Mouse (Mus musculus) macrophage (primary cell): ENCODE results near the gene Atp23. TPM values are rescaled to one million over a fixed set of nuclear protein-coding genes. Genes with fewer than 3 reads are reported as not detected.
"Not testable (repeated sequence)": the region's sequence is repeated elsewhere in the genome, so short reads cannot be mapped to it uniquely, and the experiment has no call there.

ENCODE experiments used
- H3K27ac ChIP-seq: fragments of 350-480 bp; formaldehyde crosslinking; 2 replicates; pipeline ENCODE4 v1.9.0; 2021
- H3K36me3 ChIP-seq: fragments of 350-480 bp; formaldehyde crosslinking; 2 replicates; pipeline ENCODE4 v1.9.0; 2021; ENCODE audit errors: inconsistent target
- H3K4me3 ChIP-seq: fragments of 350-480 bp; formaldehyde crosslinking; 2 replicates; pipeline ENCODE4 v1.9.0; 2021; ENCODE audit errors: inconsistent target
- H3K79me2 ChIP-seq: fragments of 350-480 bp; formaldehyde crosslinking; 2 replicates; pipeline ENCODE4 v1.9.0; 2021; ENCODE audit errors: inconsistent target
- WGBS: methylation state at CpG from one replicate; pipeline ENCODE4 v1.1.7; 2026; ENCODE audit warnings: inconsistent platforms; ENCODE audit not compliant: missing documents; 5-methylcytosine and 5-hydroxymethylcytosine counted together
- polyA plus RNA-seq: library from polyadenylated mRNA; stranded (reverse); fragments of 250-400 nt; gene quantifications from 3 replicates; pipeline ENCODE4 v1.2.4, GENCODE M21; 2018; ENCODE audit warnings: inconsistent platforms

Atp23 gene
- polyA plus RNA-seq, 1 experiment from 2014 or later, result 3.6 TPM

DNA sequence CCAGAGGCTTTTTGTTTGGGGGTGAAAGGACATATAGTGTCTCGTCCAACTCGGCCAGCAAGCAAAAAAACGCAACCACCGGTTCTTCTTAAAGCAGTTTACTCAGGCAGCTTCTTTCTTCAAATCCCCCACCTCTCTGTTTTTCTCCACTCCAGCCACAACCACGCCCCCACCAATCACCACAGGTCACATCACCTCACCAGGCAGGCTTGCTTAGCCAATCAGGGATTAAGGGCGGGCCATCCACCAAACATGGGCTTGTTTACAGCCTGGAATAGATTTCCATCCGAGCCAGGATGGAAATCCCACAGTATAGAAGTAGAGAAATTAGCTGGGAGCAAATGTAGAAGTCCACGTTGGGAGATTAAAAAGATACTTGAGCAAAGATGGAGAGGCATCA is 74.9 kb downstream of the Atp23 start:
- H3K36me3 ChIP-seq, H3K27ac ChIP-seq, H3K79me2 ChIP-seq, H3K4me3 ChIP-seq: not testable (repeated sequence)
- 93% methylated on average over 8 of the region's 8 CpGs for WGBS

DNA sequence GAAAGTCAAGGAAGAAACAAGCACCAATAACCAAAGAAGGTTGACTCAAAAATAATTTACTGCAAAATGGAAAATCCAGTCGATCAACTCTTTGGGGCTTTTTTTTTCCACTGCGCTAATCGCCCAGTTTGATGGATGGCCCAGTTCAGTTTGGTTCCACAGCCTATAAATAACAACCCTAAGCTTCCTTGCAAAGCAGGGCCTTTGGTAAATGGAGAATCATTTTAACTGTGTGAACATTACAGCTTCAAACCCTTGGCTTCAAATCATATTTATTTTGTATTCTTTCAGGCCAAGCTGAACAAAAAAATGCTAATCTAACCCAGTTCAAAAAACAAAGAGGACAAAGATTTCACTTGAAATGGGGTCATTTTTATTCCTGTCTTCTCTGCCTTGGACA is 78.7 kb downstream of the Atp23 start:
- Histone ChIP-seq H3K4me3 (no peak overlapping the region), H3K27ac (no peak overlapping the region), H3K79me2 (no peaks in the 10 kb centered on the region), H3K36me3 (no peaks in the 10 kb centered on the region)
- 60% methylated on average over 3 of the region's 3 CpGs for WGBS

Other genes with a start within 250 kb of the Atp23 start
- gene Ctdsp2, start 77.4 kb upstream of the Atp23 start, polyA plus RNA-seq, result 21.1 to 77.3 TPM (median 33.3 TPM) in 3 replicates
- gene Avil, start 99.4 kb upstream of the Atp23 start, polyA plus RNA-seq, result not detected in 3 replicates
- 4.9 to 22.2 TPM (median 12.8 TPM) in 3 replicates for gene Tsfm, start 129.5 kb upstream of the Atp23 start, polyA plus RNA-seq
- 3.0 to 14.9 TPM (median 4.6 TPM) in 3 replicates for gene Mettl1, start 140.1 kb upstream of the Atp23 start, polyA plus RNA-seq
- gene Eef1akmt3, start 140.2 kb upstream of the Atp23 start, polyA plus RNA-seq, result not detected in 3 replicates
- gene Cyp27b1, start 146.9 kb upstream of the Atp23 start, polyA plus RNA-seq, result not detected in 3 replicates
- gene March9, start 158.8 kb upstream of the Atp23 start, polyA plus RNA-seq, result 1.4 to 1.6 TPM (median 1.5 TPM) in 3 replicates
- 131 to 178 TPM (median 145 TPM) in 3 replicates for gene Cdk4, start 162.2 kb upstream of the Atp23 start, polyA plus RNA-seq
- 104 to 129 TPM (median 119 TPM) in 3 replicates for gene Tspan31, start 168.9 kb upstream of the Atp23 start, polyA plus RNA-seq
- gene Agap2, start 173.9 kb upstream of the Atp23 start, polyA plus RNA-seq, result 0.25 to 0.89 TPM (median 0.42 TPM) in 3 replicates
- 173 to 355 TPM (median 215 TPM) in 3 replicates for gene Os9, start 219.8 kb upstream of the Atp23 start, polyA plus RNA-seq